Mouse (Mus musculus): Measurements from ENCODE around the gene B230307C23Rik. TPM values are rescaled to one million over a fixed set of nuclear protein-coding genes. Genes with fewer than 3 reads are reported as not detected.
"Not testable (repeated sequence)": the region's sequence is repeated elsewhere in the genome, so short reads cannot be mapped to it uniquely, and the experiment has no call there.

The B230307C23Rik gene
- polyA plus RNA-seq, 1 experiment from 2014 or later = 30.5 TPM

DNA sequence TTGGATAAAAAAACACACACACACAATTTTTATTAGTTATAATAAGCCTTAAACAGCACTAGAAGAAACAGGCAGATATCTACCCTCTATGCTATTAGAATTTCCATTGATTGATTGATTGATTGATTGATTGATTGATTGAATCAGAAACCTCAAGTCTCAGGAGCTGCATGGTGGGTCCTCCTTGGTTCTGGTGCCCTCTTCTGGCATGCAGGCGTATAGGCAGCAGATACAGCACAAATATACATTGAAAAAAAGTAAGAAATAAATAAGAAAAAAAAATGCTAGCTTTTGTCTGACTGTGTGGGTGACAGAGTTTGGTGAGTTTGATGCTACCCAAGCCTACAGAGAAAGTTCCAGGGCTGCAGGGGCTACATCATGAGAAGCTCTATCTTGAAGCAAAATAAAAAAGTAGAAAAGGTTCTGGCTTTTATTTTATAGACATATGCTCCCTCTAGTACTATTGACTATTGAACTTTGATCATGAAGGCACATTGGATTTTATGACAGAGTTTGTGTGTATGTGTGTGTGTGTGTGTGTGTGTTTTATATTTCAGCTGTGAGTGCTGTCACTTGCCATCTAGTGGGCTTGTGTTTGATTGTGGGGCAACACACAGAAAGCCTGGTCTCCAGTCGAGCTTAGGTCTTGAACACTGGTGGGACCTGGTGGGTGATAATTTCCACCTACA, 25.7 kb downstream of the B230307C23Rik start:
- no peaks in the 10 kb centered on the region for H3K27me3 ChIP-seq
- no peak overlapping the region for H3K4me2 ChIP-seq (replicated peaks)
- ATAC-seq (ENCODE audit: low FRiP score, low read depth) = no peak
- no peak overlapping the region for H3K9ac ChIP-seq
- WGBS = 84% methylated on average over 2 of the region's 2 CpGs
- peaks cover 41% of the 10 kb centered on the region for H3K36me3 ChIP-seq
- no peak overlapping the region for H3K4me3 ChIP-seq
- H3K27ac ChIP-seq = no peak overlapping the region
- peaks cover 32% of the 10 kb centered on the region for H3K9me3 ChIP-seq
- H3K4me1 ChIP-seq = no peaks in the 10 kb centered on the region

DNA sequence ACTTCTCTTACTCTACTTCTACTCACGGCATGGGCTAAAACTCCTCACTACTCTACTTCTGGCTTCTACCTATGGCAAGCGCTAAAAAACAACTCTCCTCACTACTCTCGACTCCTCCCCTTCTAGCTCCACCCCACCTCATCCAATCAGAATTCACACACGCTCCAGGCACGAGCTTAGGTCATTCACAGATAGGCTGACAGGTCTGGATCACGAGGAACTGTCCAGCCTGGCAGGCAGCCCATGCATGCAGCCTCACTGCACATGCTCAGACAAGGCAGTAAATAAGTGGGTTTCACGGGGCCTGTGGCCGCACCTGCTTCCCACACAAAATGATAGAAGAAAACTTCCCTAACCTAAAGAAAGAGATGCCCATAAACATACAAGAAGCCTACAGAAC, 29.1 kb downstream of the B230307C23Rik start:
- 84% methylated on average over 8 of the region's 8 CpGs for WGBS
- not testable (repeated sequence) for H3K4me2 ChIP-seq (replicated peaks); H3K4me1 ChIP-seq; H3K4me3 ChIP-seq; H3K27me3 ChIP-seq; ATAC-seq (ENCODE audit: low FRiP score, low read depth); H3K27ac ChIP-seq; H3K9ac ChIP-seq
- H3K36me3 ChIP-seq = peaks cover 26% of the 10 kb centered on the region
- H3K9me3 ChIP-seq = peaks cover 35% of the 10 kb centered on the region

GRCm38 (mm10) chr16:98034971-98035370, 37.9 kb downstream of the B230307C23Rik start:
- Histone ChIP-seq H3K36me3 (peaks cover 24% of the 10 kb centered on the region), H3K9me3 (peaks cover 28% of the 10 kb centered on the region)
- WGBS = 99% methylated on average over 2 of the region's 2 CpGs
- not testable (repeated sequence) for H3K27ac ChIP-seq; H3K4me1 ChIP-seq; ATAC-seq (ENCODE audit: low FRiP score, low read depth); H3K4me3 ChIP-seq; H3K4me2 ChIP-seq (replicated peaks); H3K27me3 ChIP-seq; H3K9ac ChIP-seq

DNA sequence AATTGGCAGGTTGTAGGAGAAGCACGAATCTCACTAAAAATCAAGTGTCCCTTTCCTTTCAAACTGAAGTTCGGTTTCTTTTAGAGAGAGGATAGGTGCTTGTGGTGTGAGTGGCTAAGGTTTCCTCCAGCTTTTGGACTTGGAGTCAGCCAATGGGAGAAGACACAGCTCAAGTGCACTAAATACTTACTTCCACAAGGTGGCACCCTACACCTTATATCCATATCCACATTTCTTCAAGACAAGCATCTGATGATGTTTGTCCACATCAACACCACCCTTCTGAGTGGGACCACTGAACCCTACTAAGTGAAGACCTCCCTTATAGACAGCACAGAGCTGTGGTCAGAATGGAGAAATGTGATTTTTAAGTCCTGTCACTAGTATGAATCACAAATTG, 44.6 kb downstream of the B230307C23Rik start:
- 81% methylated on average over 2 of the region's 2 CpGs for WGBS
- no peaks in the 10 kb centered on the region for H3K4me1 ChIP-seq
- no peak overlapping the region for H3K9ac ChIP-seq
- ATAC-seq (ENCODE audit: low FRiP score, low read depth) = no peak
- peaks cover 38% of the 10 kb centered on the region for H3K36me3 ChIP-seq
- H3K4me2 ChIP-seq (replicated peaks) = no peak overlapping the region
- peaks cover 29% of the 10 kb centered on the region for H3K9me3 ChIP-seq
- H3K4me3 ChIP-seq = no peak overlapping the region
- no peak overlapping the region for H3K27ac ChIP-seq
- H3K27me3 ChIP-seq = no peaks in the 10 kb centered on the region

GRCm38 (mm10) chr16:98079382-98079781, 82.3 kb downstream of the B230307C23Rik start:
- WGBS = 94% methylated on average over 3 of the region's 3 CpGs
- peaks cover 41% of the 10 kb centered on the region for H3K9me3 ChIP-seq
- not testable (repeated sequence) for H3K4me2 ChIP-seq (replicated peaks); H3K4me1 ChIP-seq; H3K9ac ChIP-seq; H3K4me3 ChIP-seq; H3K27me3 ChIP-seq; H3K27ac ChIP-seq; ATAC-seq (ENCODE audit: low FRiP score, low read depth)
- peaks cover 19% of the 10 kb centered on the region for H3K36me3 ChIP-seq

GRCm38 (mm10) chr16:98081140-98081539, 84.0 kb downstream of the B230307C23Rik start:
- not testable (repeated sequence) for H3K4me1 ChIP-seq; H3K27ac ChIP-seq; H3K27me3 ChIP-seq; ATAC-seq (ENCODE audit: low FRiP score, low read depth)
- Histone ChIP-seq H3K4me2 (replicated peaks) (peak overlapping the region; percentile 71), H3K36me3 (peaks cover 16% of the 10 kb centered on the region), H3K4me3 (peak overlapping the region; percentile 72), H3K9ac (peak overlapping the region; percentile 75), H3K9me3 (peaks cover 28% of the 10 kb centered on the region)
- 92% methylated on average over 1 of the region's 1 CpGs for WGBS

Other genes with a start within 250 kb of the B230307C23Rik start
- 7.7 and 9.8 TPM in 2 replicates for gene Ripk4, start 233.5 kb upstream of the B230307C23Rik start, polyA plus RNA-seq (2015; fragmentation: Nextera tagmentation; extraction: Ambion mirVana)
- 12.7 and 15.3 TPM in 2 replicates for gene Prdm15, start 145.5 kb upstream of the B230307C23Rik start, polyA plus RNA-seq (2015; fragmentation: Nextera tagmentation; extraction: Ambion mirVana)
- gene C2cd2, start 34.7 kb upstream of the B230307C23Rik start, polyA plus RNA-seq (2015; fragmentation: Nextera tagmentation; extraction: Ambion mirVana) = 12.4 and 15.3 TPM in 2 replicates
- gene Zbtb21, start 34.7 kb upstream of the B230307C23Rik start, polyA plus RNA-seq (2015; fragmentation: Nextera tagmentation; extraction: Ambion mirVana) = 13.1 and 15.6 TPM in 2 replicates
- gene A630089N07Rik, start 85.1 kb downstream of the B230307C23Rik start, polyA plus RNA-seq (2015; fragmentation: Nextera tagmentation; extraction: Ambion mirVana) = 22.6 and 26.0 TPM in 2 replicates

Measured in limb, embryonic 13.5 days (tissue).